Mouse (Mus musculus) CH12.LX (cell line): Measurements from ENCODE around the gene Ntmt1. TPM values are rescaled to one million over a fixed set of nuclear protein-coding genes. Genes with fewer than 3 reads are reported as not detected.
A peak's percentile ranks its signal among the peaks of the same experiment; 100 is the strongest.

ENCODE experiments used
- DNase-seq: peaks from one replicate; pipeline ENCODE4 v3.0.0-alpha.2; 2013; ENCODE audit errors: extremely low read depth
- H3K27ac ChIP-seq: 2 replicates; pipeline ENCODE4 v1.5.1; 2012; ENCODE audit warnings: low read depth, mild to moderate bottlenecking, control low read depth, moderate library complexity; ENCODE audit not compliant: insufficient read depth
- H3K27me3 ChIP-seq: replicated peaks from 2 replicates; pipeline ENCODE3; 2012; ENCODE audit warnings: inconsistent platforms
- H3K36me3 ChIP-seq, 2 experiments: replicated peaks in 1 of 2; 2 replicates each; pipeline versions ENCODE3 to v1.6.1; 2012; ENCODE audit warnings: inconsistent platforms in 1 of 2, low read length in 1 of 2, mild to moderate bottlenecking in 1 of 2, mixed read lengths in 1 of 2, moderate library complexity in 1 of 2; ENCODE audit not compliant: control insufficient read depth in 1 of 2, insufficient read depth in 1 of 2
- H3K4me1 ChIP-seq, 2 experiments: 2 replicates each; pipeline ENCODE4 v1.6.1; 2012; ENCODE audit warnings: inconsistent platforms in 1 of 2, moderate library complexity in 1 of 2; ENCODE audit not compliant: insufficient read depth in 2 of 2, control insufficient read depth in 1 of 2
- H3K4me2 ChIP-seq: 2 replicates; pipeline ENCODE4 v1.6.1; 2012; ENCODE audit warnings: low read depth, mild to moderate bottlenecking, control low read depth; ENCODE audit not compliant: poor library complexity, insufficient read depth, severe bottlenecking
- H3K4me3 ChIP-seq, 3 experiments: fragments of 150-350 bp in 1 of 3; sonication (generic) in 1 of 3; replicated peaks in 1 of 3; 2 replicates each; pipeline versions ENCODE3 to v1.5.1; 2011 to 2012; ENCODE audit warnings: low read depth in 2 of 3, low read length in 2 of 3, mild to moderate bottlenecking in 2 of 3, moderate library complexity in 2 of 3, control low read depth in 1 of 3, improper control_type of control experiment in 1 of 3, inconsistent platforms in 1 of 3, mixed read lengths in 1 of 3; ENCODE audit not compliant: poor library complexity in 1 of 3
- H3K79me2 ChIP-seq: replicated peaks from 2 replicates; pipeline ENCODE4 v1.6.1; 2012; ENCODE audit warnings: mild to moderate bottlenecking, moderate library complexity; ENCODE audit not compliant: control insufficient read depth, poor library complexity, insufficient read depth, severe bottlenecking; ENCODE audit errors: extremely low read depth
- H3K9ac ChIP-seq: 2 replicates; pipeline ENCODE4 v1.6.1; 2012; ENCODE audit warnings: low read depth, mild to moderate bottlenecking, control low read depth, moderate library complexity; ENCODE audit not compliant: insufficient read depth
- H3K9me3 ChIP-seq: replicated peaks from 2 replicates; pipeline ENCODE3; 2012; ENCODE audit warnings: low read length, inconsistent platforms, mixed read lengths
- BHLHE40 ChIP-seq: IDR thresholded peaks from 2 replicates; pipeline ENCODE4 v1.6.1; 2011; ENCODE audit warnings: mild to moderate bottlenecking, low read depth, low read length, improper control_type of control experiment
- CHD1 ChIP-seq: IDR thresholded peaks from 2 replicates; pipeline ENCODE4 v1.6.1; 2012; ENCODE audit warnings: low read depth, low read length, improper control_type of control experiment, inconsistent platforms
- CHD2 ChIP-seq: IDR thresholded peaks from 2 replicates; pipeline ENCODE4 v1.6.1; 2011; ENCODE audit warnings: low read length, improper control_type of control experiment
- E2F4 ChIP-seq: IDR thresholded peaks from 2 replicates; pipeline ENCODE4 v1.6.1; 2011; ENCODE audit warnings: low read depth, low read length, improper control_type of control experiment; ENCODE audit not compliant: insufficient replicate concordance
- ELF1 ChIP-seq: IDR thresholded peaks from 2 replicates; pipeline ENCODE4 v1.6.1; 2014; ENCODE audit warnings: low read depth, mild to moderate bottlenecking, inconsistent platforms, low read length, improper control_type of control experiment
- EP300 ChIP-seq: IDR thresholded peaks from 2 replicates; pipeline ENCODE4 v1.6.1; 2011; ENCODE audit warnings: low read length, improper control_type of control experiment
- ETS1 ChIP-seq: conservative IDR thresholded peaks from 2 replicates; pipeline ENCODE4 v1.6.1; 2012; ENCODE audit warnings: low read depth, mild to moderate bottlenecking, inconsistent platforms, low read length, improper control_type of control experiment, moderate library complexity
- GABPA ChIP-seq: IDR thresholded peaks from 2 replicates; pipeline ENCODE4 v1.6.1; 2012; ENCODE audit warnings: low read depth, low read length, improper control_type of control experiment, inconsistent platforms; ENCODE audit not compliant: insufficient replicate concordance
- HCFC1 ChIP-seq: IDR thresholded peaks from 2 replicates; pipeline ENCODE4 v1.6.1; 2012; ENCODE audit warnings: low read depth, mild to moderate bottlenecking, inconsistent platforms, low read length, improper control_type of control experiment
- IRF4 ChIP-seq: IDR thresholded peaks from 2 replicates; pipeline ENCODE4 v1.6.1; 2014; ENCODE audit warnings: low read depth, mild to moderate bottlenecking, inconsistent platforms, low read length, improper control_type of control experiment
- JUN ChIP-seq: IDR thresholded peaks from 2 replicates; pipeline ENCODE4 v1.6.1; 2011; ENCODE audit warnings: low read depth, mild to moderate bottlenecking, low read length, improper control_type of control experiment, moderate library complexity; ENCODE audit not compliant: insufficient read depth
- JUND ChIP-seq: conservative IDR thresholded peaks from 2 replicates; pipeline ENCODE4 v1.6.1; 2011; ENCODE audit warnings: low read depth, low read length, improper control_type of control experiment
- KAT2A ChIP-seq: IDR thresholded peaks from 2 replicates; pipeline ENCODE4 v1.6.1; 2012; ENCODE audit warnings: low read length, improper control_type of control experiment, inconsistent platforms; ENCODE audit not compliant: insufficient replicate concordance
- MAX ChIP-seq: IDR thresholded peaks from 2 replicates; pipeline ENCODE4 v1.6.1; 2011; ENCODE audit warnings: low read length, improper control_type of control experiment
- MAZ ChIP-seq: IDR thresholded peaks from 2 replicates; pipeline ENCODE4 v1.6.1; 2012; ENCODE audit warnings: low read depth, mild to moderate bottlenecking, inconsistent platforms, low read length, improper control_type of control experiment, moderate library complexity
- MEF2A ChIP-seq: IDR thresholded peaks from 2 replicates; pipeline ENCODE4 v1.6.1; 2014; ENCODE audit warnings: low read depth, mild to moderate bottlenecking, inconsistent platforms, low read length, improper control_type of control experiment, borderline replicate concordance
- MXI1 ChIP-seq: IDR thresholded peaks from 2 replicates; pipeline ENCODE4 v1.6.1; 2011; ENCODE audit warnings: mild to moderate bottlenecking, low read depth, low read length, improper control_type of control experiment
- MYC ChIP-seq: IDR thresholded peaks from 2 replicates; pipeline ENCODE4 v1.6.1; 2011; ENCODE audit warnings: low read depth, mild to moderate bottlenecking, improper control_type of control experiment, low read length
- NELFE ChIP-seq: IDR thresholded peaks from 2 replicates; pipeline ENCODE4 v1.6.1; 2011; ENCODE audit warnings: low read depth, low read length, improper control_type of control experiment
- NRF1 ChIP-seq: IDR thresholded peaks from 2 replicates; pipeline ENCODE4 v1.6.1; 2014; ENCODE audit warnings: low read depth, mild to moderate bottlenecking, inconsistent platforms, low read length, improper control_type of control experiment, moderate library complexity
- PAX5 ChIP-seq: IDR thresholded peaks from 2 replicates; pipeline ENCODE4 v1.6.1; 2012; ENCODE audit warnings: low read length, inconsistent platforms, mixed read lengths
- POLR2A ChIP-seq: IDR thresholded peaks from 2 replicates; pipeline ENCODE4 v1.6.1; 2011; ENCODE audit warnings: low read depth, mild to moderate bottlenecking, improper control_type of control experiment, low read length
- POLR2AphosphoS2 ChIP-seq: IDR thresholded peaks from 2 replicates; pipeline ENCODE4 v1.6.1; 2011; ENCODE audit warnings: low read depth, low read length, improper control_type of control experiment
- RAD21 ChIP-seq: IDR thresholded peaks from 2 replicates; pipeline ENCODE4 v1.6.1; 2011; ENCODE audit warnings: low read depth, mild to moderate bottlenecking, low read length, improper control_type of control experiment, moderate library complexity
- RCOR1 ChIP-seq: conservative IDR thresholded peaks from 2 replicates; pipeline ENCODE4 v1.6.1; 2012; ENCODE audit warnings: low read depth, mild to moderate bottlenecking, inconsistent platforms, low read length, improper control_type of control experiment
- SIN3A ChIP-seq: IDR thresholded peaks from 2 replicates; pipeline ENCODE4 v1.6.1; 2012; ENCODE audit warnings: low read length, improper control_type of control experiment, inconsistent platforms
- SMC3 ChIP-seq: IDR thresholded peaks from 2 replicates; pipeline ENCODE4 v1.6.1; 2011; ENCODE audit warnings: low read depth, low read length, improper control_type of control experiment
- TBP ChIP-seq: conservative IDR thresholded peaks from 2 replicates; pipeline ENCODE4 v1.6.1; 2011; ENCODE audit warnings: low read depth, low read length, improper control_type of control experiment
- TCF12 ChIP-seq: IDR thresholded peaks from 2 replicates; pipeline ENCODE4 v1.6.1; 2014; ENCODE audit warnings: low read depth, mild to moderate bottlenecking, inconsistent platforms, low read length, improper control_type of control experiment
- UBTF ChIP-seq: IDR thresholded peaks from 2 replicates; pipeline ENCODE4 v1.6.1; 2012; ENCODE audit warnings: low read depth, mild to moderate bottlenecking, inconsistent platforms, low read length, improper control_type of control experiment, moderate library complexity
- USF1 ChIP-seq: IDR thresholded peaks from 2 replicates; pipeline ENCODE4 v1.6.1; 2014; ENCODE audit warnings: low read depth, mild to moderate bottlenecking, inconsistent platforms, low read length, improper control_type of control experiment
- ZC3H11A ChIP-seq: IDR thresholded peaks from 2 replicates; pipeline ENCODE4 v1.6.1; 2012; ENCODE audit warnings: low read depth, mild to moderate bottlenecking, inconsistent platforms, low read length, improper control_type of control experiment
- ZKSCAN1 ChIP-seq: IDR thresholded peaks from 2 replicates; pipeline ENCODE4 v1.6.1; 2012; ENCODE audit warnings: low read depth, inconsistent platforms, low read length, improper control_type of control experiment, borderline replicate concordance
- ZMIZ1 ChIP-seq: IDR thresholded peaks from 2 replicates; pipeline ENCODE4 v1.6.1; 2012; ENCODE audit warnings: low read depth, mild to moderate bottlenecking, inconsistent platforms, low read length, improper control_type of control experiment
- dilution Hi-C: fragments of 300-500 bp; cut with MboI; formaldehyde crosslinking; loops from 2 replicates; pipeline ENCODE4 v1.14.3; 2020; ENCODE audit warnings: low sequenced_read_pairs; ENCODE audit not compliant: extremely low pct_unique_long_range_greater_than_20kb, extremely low pct_ligation_motif_present
- in situ Hi-C: fragments of 300-500 bp; cut with MboI; formaldehyde crosslinking; loops from 3 replicates; pipeline ENCODE4 v1.14.3; 2019; ENCODE audit warnings: low sequenced_read_pairs, low pct_ligation_motif_present, low pct_unique_long_range_greater_than_20kb, mixed read lengths
- polyA plus RNA-seq: library from polyadenylated mRNA; unstranded; fragments of >175 nt; gene quantifications from 2 replicates; pipeline ENCODE4 v1.2.1, GENCODE M21; 2012; ENCODE audit warnings: low read depth; ENCODE audit not compliant: insufficient read length
- total RNA-seq, 2 experiments: library from RNA; depleted of rRNA; stranded (reverse); fragments of 300-350 nt in 1 of 2; fragments of >200 nt in 1 of 2; gene quantifications; 2 replicates each; pipeline ENCODE4 v1.2.3; 2012 to 2014

Gene Ntmt1
- total RNA-seq (2012; rRNA removed): 66.1 and 71.4 TPM in 2 replicates
- total RNA-seq (2014; rRNA removed): 50.4 and 51.4 TPM in 2 replicates
- 43.3 and 47.9 TPM in 2 replicates for polyA plus RNA-seq

- 0 out of 2 replicates have a peak within 1 kb of the TSS, but pooled peaks have one; percentile 10 for H3K27ac ChIP-seq
These were observed at the start of gene Ntmt1 for GRCm38 (mm10) chr2:30807648-30808295. TSS of gene Ntmt1 (plus strand) at chr2:30807826.

DNA sequence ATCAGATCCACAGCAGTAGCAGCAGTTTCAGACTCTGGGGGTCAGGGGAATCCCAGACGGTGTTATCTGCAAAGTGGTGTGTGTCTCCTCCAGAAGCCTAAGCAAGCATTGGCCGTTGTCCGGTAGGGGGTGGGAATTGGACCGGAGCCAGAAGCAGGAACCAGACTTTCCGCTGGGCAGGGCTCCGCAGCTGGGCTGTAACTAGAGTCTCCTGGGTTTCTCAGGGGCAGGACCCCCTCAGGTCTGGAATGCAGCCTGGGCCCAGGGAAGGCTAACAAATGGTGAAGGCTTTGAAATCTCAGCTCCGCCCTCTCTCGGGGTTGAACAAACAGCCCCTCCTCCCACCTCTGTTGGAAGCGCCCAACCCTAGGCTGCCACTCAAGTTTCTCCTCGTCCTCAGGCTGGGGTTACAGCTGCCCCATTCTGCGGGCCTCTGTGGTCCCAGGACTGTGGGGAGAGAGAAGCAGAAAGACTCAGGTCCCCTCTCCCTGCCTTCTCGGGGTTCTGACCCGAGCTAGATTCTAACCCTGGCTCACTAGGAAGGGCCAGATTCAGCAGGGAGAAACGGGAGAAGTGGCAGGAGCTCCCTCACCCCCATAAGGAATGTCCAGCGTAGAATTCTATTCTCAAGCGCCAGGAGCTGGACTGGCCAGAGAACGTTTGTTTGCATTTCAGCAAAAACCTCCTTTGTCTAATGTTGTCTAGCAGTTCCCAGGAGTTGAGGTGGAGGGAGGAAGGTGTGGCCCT is 49.1 kb upstream of the Ntmt1 start:
- H3K9ac ChIP-seq: no peak overlapping the region
- peaks cover 10% of the 10 kb centered on the region for H3K27me3 ChIP-seq
- H3K27ac ChIP-seq: no peak overlapping the region
- TF ChIP-seq NELFE (no peak), POLR2AphosphoS2 (no peak), CHD1 (no peak), RCOR1 (no peak), USF1 (no peak), HCFC1 (no peak), KAT2A (no peak), MYC (no peak), POLR2A (no peak), ELF1 (no peak), JUND (no peak), RAD21 (no peak), NRF1 (no peak)
- dilution Hi-C loops: no loop called here
- no peak overlapping the region for H3K4me2 ChIP-seq
- in situ Hi-C loops: no loop called here
- peaks cover 0 to 15% of the 10 kb centered on the region in 2 experiments; a peak in 2 of 4 replicates for H3K4me1 ChIP-seq
- H3K79me2 ChIP-seq: no peaks in the 10 kb centered on the region
- no peaks in the 10 kb centered on the region for H3K36me3 ChIP-seq
- H3K9me3 ChIP-seq: peaks cover 20% of the 10 kb centered on the region
- H3K4me3 ChIP-seq: no peak overlapping the region
- no peak for DNase-seq

More at GRCm38 (mm10) chr2:30807648-30808295, at the start of gene Ntmt1:
- Histone ChIP-seq H3K79me2 (peaks cover 43% of the 10 kb centered on the region), H3K9me3 (peaks cover 4% of the 10 kb centered on the region), H3K9ac (peak within 1 kb of the TSS; percentile 75), H3K4me3 (peak within 1 kb of the TSS; percentile 62 to 98 (median 96)), H3K4me1 (peaks cover 2 to 27% of the 10 kb centered on the region in 2 experiments), H3K36me3 (peaks cover 3 to 29% of the 10 kb centered on the region in 2 experiments), H3K4me2 (peak within 1 kb of the TSS; percentile 83), H3K27me3 (peaks cover 19% of the 10 kb centered on the region)
- TF ChIP-seq NRF1: 0 out of 2 replicates have a peak, but pooled peaks have one; percentile 46
- no peak for TF ChIP-seq CHD1
- peak; percentile 76; the same call in 1 of the 2 replicates for TF ChIP-seq MAZ
- TF ChIP-seq JUND: no peak
- TF ChIP-seq MXI1: peak; percentile 97
- TF ChIP-seq ZKSCAN1: no peak
- TF ChIP-seq POLR2AphosphoS2: peak; percentile 90
- TF ChIP-seq PAX5: no peak
- no peak for TF ChIP-seq RCOR1
- TF ChIP-seq ETS1: no peak
- no peak for TF ChIP-seq SMC3
- peak; percentile 90 for TF ChIP-seq NELFE
- TF ChIP-seq BHLHE40: 0 out of 2 replicates have a peak, but pooled peaks have one; percentile 44
- TF ChIP-seq CHD2: peak; percentile 61; the same call in 1 of the 2 replicates
- peak; percentile 79; the same call in 1 of the 2 replicates for TF ChIP-seq ZMIZ1
- TF ChIP-seq ZC3H11A: no peak
- peak; percentile 84 for TF ChIP-seq TBP
- TF ChIP-seq EP300: no peak
- no peak for TF ChIP-seq E2F4
- no peak; the same call in 1 of the 2 replicates for TF ChIP-seq ELF1
- TF ChIP-seq HCFC1: peak; percentile 55; the same call in 1 of the 2 replicates
- TF ChIP-seq UBTF: peak; percentile 61; the same call in 1 of the 2 replicates
- no peak for TF ChIP-seq RAD21
- 0 out of 2 replicates have a peak, but pooled peaks have one; percentile 43 for TF ChIP-seq KAT2A
- TF ChIP-seq MAX: peak; percentile 92
- TF ChIP-seq MEF2A: no peak
- no peak for TF ChIP-seq USF1
- peak; percentile 38 for TF ChIP-seq SIN3A
- TF ChIP-seq MYC: peak; percentile 88
- TF ChIP-seq IRF4: 0 out of 2 replicates have a peak, but pooled peaks have one; percentile 19
- no peak for TF ChIP-seq JUN
- peak; percentile 84 for TF ChIP-seq TCF12
- peak; percentile 97 for TF ChIP-seq POLR2A
- no peak for TF ChIP-seq GABPA
- in situ Hi-C loops (no loop called here), dilution Hi-C loops (no loop called here)
- DNase-seq: peak; percentile 100
